Mouse (Mus musculus): ENCODE results near the gene Pld6.

GRCm38 (mm10) chr11:59775435-59776148 is 11.9 kb downstream of the Pld6 start:
- TF ChIP-seq EP300 (IDR thresholded peaks at IDR 0.05; ENCODE audit: low read length) = no peak
- TF ChIP-seq GABPA (IDR thresholded peaks at IDR 0.05; ENCODE audit: insufficient replicate concordance, low read depth, low read length) = no peak
